Mouse (Mus musculus) embryonic facial prominence, embryonic 15.5 days (tissue): Measurements from ENCODE around the gene Ulk2. TPM values are rescaled to one million over a fixed set of nuclear protein-coding genes. Genes with fewer than 3 reads are reported as not detected.

Source experiments
- ATAC-seq: fragments of 200-750 bp; cut with Nextera tagmentation; 2 replicates; pipeline ENCODE4 v1.8.0; 2017; ENCODE audit warnings: low read depth, moderate TSS enrichment; ENCODE audit not compliant: insufficient number of reproducible peaks, low FRiP score, low TSS enrichment
- H3K27ac ChIP-seq: fragments of 300-500 bp; sonication (generic); replicated peaks from 2 replicates; pipeline ENCODE4 v1.5.1; 2015; ENCODE audit warnings: mild to moderate bottlenecking, inconsistent platforms
- H3K27me3 ChIP-seq: fragments of 300-500 bp; sonication (generic); 2 replicates; pipeline ENCODE4 v1.6.1; 2015; ENCODE audit warnings: inconsistent platforms
- H3K36me3 ChIP-seq: fragments of 300-500 bp; sonication (generic); 2 replicates; pipeline ENCODE4 v1.6.1; 2015; ENCODE audit warnings: mild to moderate bottlenecking, inconsistent platforms
- H3K4me1 ChIP-seq: fragments of 300-500 bp; sonication (generic); 2 replicates; pipeline ENCODE4 v1.6.1; 2015; ENCODE audit warnings: inconsistent platforms
- H3K4me2 ChIP-seq: fragments of 300-500 bp; sonication (generic); replicated peaks from 2 replicates; pipeline ENCODE4 v1.6.1; 2015; ENCODE audit warnings: mild to moderate bottlenecking, inconsistent platforms
- H3K4me3 ChIP-seq: fragments of 300-500 bp; sonication (generic); replicated peaks from 2 replicates; pipeline ENCODE4 v1.5.1; 2015; ENCODE audit warnings: mild to moderate bottlenecking, inconsistent platforms
- H3K9ac ChIP-seq: fragments of 300-500 bp; sonication (generic); 2 replicates; pipeline ENCODE4 v1.6.1; 2015; ENCODE audit warnings: inconsistent platforms
- H3K9me3 ChIP-seq: fragments of 300-500 bp; sonication (generic); replicated peaks from 2 replicates; pipeline ENCODE4 v1.6.1; 2016; ENCODE audit warnings: inconsistent platforms
- WGBS: fragments of 180-500 bp; shearing (Covaris S2); methylation state at CpG from one replicate; pipeline ENCODE4 v1.1.7; 2015; 5-methylcytosine and 5-hydroxymethylcytosine counted together
- polyA plus RNA-seq: library from polyadenylated mRNA; unstranded; fragments of >200 nt; fragmentation: Nextera tagmentation; extraction: Ambion mirVana; gene quantifications from 2 replicates; pipeline ENCODE4 v1.2.1, GENCODE M21; 2015

Ulk2 gene
- polyA plus RNA-seq: 15.5 and 16.5 TPM in 2 replicates

DNA sequence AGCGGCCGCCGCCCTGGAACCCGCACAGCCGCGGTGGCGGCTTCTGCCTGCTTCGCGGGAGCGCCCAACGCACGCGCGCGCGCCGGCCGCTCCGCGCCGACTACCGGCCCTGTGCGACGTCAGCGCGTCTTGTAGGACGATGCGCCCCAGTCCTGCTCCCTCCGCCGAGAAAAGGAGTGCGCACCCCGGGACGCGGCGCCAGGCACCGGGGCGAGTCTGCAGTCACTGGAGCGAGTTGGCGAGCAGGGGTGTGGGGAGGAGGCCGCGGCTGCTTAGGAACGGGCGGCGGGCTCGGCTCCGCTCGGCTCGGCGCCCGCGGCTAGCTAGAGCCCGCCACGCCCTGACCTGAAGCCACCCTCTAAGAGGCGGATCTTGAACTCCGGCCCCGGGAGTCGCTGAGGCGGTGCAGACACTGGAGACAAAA, at the start of gene Ulk2:
Gene Ulk2, minus strand, starts transcription at position 86 of the 424 bp plus-strand sequence.
- Histone ChIP-seq H3K9ac (peak within 1 kb of the TSS; percentile 97), H3K4me2 (peak within 1 kb of the TSS; percentile 81), H3K36me3 (no peaks in the 10 kb centered on the region), H3K27me3 (no peaks in the 10 kb centered on the region), H3K4me3 (peak within 1 kb of the TSS; percentile 94), H3K4me1 (no peaks in the 10 kb centered on the region), H3K9me3 (no peaks in the 10 kb centered on the region), H3K27ac (peak within 1 kb of the TSS; percentile 88)
- WGBS: under 1% methylated on average over 58 of the region's 58 CpGs
- ATAC-seq: peak; percentile 91

DNA sequence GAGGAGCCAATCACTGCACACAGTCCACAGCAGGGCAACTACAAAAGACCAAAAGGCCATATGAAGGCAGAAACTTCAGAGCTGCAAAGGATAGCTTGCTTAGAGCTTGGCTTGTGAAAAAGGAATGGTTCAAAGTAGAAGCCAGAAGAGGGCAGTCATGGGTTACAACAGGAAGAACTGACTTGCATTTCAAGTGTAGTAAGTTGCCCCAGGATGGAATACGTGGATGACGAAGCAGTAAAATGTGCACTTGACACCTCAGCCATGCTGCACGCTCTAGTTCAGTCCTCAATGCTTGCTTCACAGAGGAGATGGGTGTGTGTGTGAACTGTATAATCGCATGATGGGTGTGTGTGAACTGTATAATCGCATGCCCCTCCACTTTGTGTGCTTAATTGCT, 27.3 kb upstream of the Ulk2 start:
- Histone ChIP-seq H3K4me1 (no peaks in the 10 kb centered on the region), H3K4me3 (no peak overlapping the region), H3K9me3 (no peaks in the 10 kb centered on the region), H3K9ac (no peak overlapping the region), H3K4me2 (no peak overlapping the region), H3K27ac (no peak overlapping the region), H3K36me3 (peaks cover 41% of the 10 kb centered on the region), H3K27me3 (no peaks in the 10 kb centered on the region)
- no peak for ATAC-seq
- 72% methylated on average over 5 of the region's 5 CpGs for WGBS

DNA sequence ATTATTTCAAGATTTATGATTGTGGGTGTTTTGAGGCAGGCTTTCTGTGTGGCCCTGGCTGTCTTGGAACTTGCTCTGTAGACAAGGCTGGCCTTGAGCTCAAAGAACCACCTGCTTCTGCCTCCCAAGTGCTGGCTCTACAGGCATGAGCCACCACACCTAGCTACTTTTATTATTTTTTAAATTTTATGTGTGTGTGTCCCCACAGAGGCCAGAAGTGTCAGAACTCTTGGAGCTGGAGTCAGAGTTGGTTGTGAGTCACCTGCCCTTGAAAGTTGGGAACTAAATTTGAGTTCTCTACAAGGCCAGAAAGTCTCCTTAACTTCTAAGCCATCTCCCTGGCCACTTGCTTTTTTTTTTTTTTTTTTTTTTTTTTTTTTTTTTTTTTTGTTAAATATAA, 25.0 kb upstream of the Ulk2 start:
- no peak overlapping the region for H3K27ac ChIP-seq
- no peak overlapping the region for H3K4me2 ChIP-seq
- no peaks in the 10 kb centered on the region for H3K4me1 ChIP-seq
- no peaks in the 10 kb centered on the region for H3K27me3 ChIP-seq
- peaks cover 52% of the 10 kb centered on the region for H3K36me3 ChIP-seq
- H3K9ac ChIP-seq: no peak overlapping the region
- H3K9me3 ChIP-seq: no peaks in the 10 kb centered on the region
- H3K4me3 ChIP-seq: no peak overlapping the region
- no peak for ATAC-seq

DNA sequence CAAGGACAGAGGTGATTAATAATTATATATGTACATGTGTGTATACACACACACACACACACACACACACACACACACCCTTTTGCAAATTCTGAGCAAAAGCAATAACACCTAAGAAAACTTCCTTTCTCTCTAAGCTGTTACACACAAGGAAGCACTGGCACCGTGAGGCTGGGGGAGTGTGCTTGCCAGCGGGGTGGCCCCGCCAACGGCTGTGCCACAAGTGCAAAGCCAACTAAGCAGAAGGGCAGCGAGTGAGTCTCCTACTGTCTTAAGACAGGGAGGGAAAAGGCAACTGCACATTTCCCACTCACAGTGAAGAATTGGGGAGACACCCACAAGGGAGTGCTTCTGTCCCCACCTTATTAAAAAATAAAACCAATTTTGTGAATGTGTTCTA, 17.0 kb upstream of the Ulk2 start:
- no peaks in the 10 kb centered on the region for H3K9me3 ChIP-seq
- H3K4me2 ChIP-seq: no peak overlapping the region
- no peak overlapping the region for H3K27ac ChIP-seq
- H3K4me1 ChIP-seq: no peaks in the 10 kb centered on the region
- H3K27me3 ChIP-seq: no peaks in the 10 kb centered on the region
- no peak for ATAC-seq
- no peak overlapping the region for H3K4me3 ChIP-seq
- H3K36me3 ChIP-seq: peaks cover 66% of the 10 kb centered on the region
- no peak overlapping the region for H3K9ac ChIP-seq
- 95% methylated on average over 5 of the region's 5 CpGs for WGBS

DNA sequence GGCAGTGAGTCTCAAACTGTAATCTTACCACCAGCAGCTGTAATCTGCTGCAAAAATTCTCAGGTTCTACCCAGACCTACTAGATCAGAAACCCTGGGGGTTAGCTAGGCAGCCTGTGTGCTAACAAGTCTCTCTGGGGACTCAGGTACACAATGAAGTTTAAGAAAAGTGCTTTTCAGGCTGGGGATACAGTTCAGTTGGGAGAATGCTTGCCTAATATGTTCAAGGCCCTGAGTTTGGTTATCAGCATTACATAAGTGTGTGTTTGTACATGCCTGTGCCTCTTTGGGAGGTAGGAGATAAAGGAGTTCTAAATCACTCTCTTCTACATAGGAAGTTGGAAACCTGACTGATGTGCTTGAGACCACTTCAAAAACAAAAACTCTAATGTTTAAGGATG, 12.0 kb upstream of the Ulk2 start:
- Histone ChIP-seq H3K4me1 (no peaks in the 10 kb centered on the region), H3K27ac (no peak overlapping the region), H3K36me3 (peaks cover 27% of the 10 kb centered on the region), H3K4me2 (no peak overlapping the region), H3K9ac (no peak overlapping the region), H3K9me3 (no peaks in the 10 kb centered on the region), H3K27me3 (no peaks in the 10 kb centered on the region), H3K4me3 (no peak overlapping the region)
- ATAC-seq: no peak

DNA sequence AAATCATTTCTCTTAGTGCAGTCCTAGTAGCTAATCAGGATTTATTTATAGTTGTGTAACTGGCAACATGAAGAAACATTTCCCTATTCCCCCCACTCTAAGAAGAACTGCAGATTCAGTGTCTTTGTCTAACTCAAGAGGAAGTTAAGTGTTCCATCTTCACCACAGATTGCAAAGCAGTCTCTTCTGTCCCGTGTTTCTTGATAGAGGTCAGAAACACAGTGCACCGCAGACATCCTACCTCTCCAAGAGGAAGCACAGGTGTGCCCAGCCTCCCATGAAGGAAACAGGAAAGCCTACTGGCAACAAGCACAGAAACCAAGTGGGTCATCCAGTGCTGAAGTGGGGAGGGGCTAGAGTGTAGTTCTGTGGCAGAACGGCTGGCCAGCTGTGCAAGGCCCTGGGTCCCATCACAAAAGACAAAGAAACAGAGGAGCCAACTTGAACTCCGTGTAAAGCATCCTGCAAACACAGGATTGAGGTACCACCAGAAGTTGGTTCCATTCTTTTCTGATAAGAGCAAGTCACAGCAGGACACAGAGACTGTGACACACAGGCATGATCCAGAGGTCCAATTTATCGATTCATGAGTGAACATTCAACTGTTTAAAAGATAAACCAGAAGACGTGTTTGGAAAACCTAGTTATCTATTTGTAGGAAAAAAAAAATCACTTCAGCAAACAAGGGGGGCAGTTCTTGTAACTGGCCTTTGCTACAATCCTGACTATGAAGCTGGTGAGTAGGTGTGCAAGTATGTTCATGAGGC, 7.1 kb upstream of the Ulk2 start:
- Histone ChIP-seq H3K4me2 (no peak overlapping the region), H3K9ac (no peak overlapping the region), H3K27me3 (no peaks in the 10 kb centered on the region), H3K9me3 (no peaks in the 10 kb centered on the region), H3K36me3 (no peaks in the 10 kb centered on the region), H3K4me3 (no peak overlapping the region), H3K27ac (no peak overlapping the region), H3K4me1 (no peaks in the 10 kb centered on the region)
- WGBS: 73% methylated on average over 6 of the region's 6 CpGs
- ATAC-seq: no peak

DNA sequence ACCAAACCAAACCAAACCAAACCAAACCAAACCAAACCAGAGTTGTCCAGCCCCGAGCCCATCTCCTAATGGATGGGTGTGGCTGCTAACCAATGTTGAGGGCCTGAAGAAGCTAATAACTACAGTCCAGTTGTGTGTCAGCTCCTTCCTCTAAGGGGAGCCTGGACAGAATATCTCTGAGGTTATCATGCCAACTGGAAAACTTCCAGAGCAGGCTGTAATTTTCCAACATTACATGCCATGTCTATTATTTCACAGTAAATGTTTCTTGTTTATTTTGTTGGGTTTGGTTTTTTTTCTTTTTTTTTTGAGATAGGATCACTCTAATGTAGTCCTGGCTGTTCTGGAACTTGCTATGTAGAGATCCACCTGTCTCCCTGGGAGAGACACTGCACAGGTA, 4.4 kb upstream of the Ulk2 start:
- Histone ChIP-seq H3K27ac (no peak overlapping the region), H3K27me3 (no peaks in the 10 kb centered on the region), H3K4me2 (no peak overlapping the region), H3K36me3 (no peaks in the 10 kb centered on the region), H3K9me3 (no peaks in the 10 kb centered on the region), H3K9ac (no peak overlapping the region), H3K4me1 (no peaks in the 10 kb centered on the region), H3K4me3 (no peak overlapping the region)
- WGBS: 69% methylated on average over 1 of the region's 1 CpGs
- ATAC-seq: no peak

DNA sequence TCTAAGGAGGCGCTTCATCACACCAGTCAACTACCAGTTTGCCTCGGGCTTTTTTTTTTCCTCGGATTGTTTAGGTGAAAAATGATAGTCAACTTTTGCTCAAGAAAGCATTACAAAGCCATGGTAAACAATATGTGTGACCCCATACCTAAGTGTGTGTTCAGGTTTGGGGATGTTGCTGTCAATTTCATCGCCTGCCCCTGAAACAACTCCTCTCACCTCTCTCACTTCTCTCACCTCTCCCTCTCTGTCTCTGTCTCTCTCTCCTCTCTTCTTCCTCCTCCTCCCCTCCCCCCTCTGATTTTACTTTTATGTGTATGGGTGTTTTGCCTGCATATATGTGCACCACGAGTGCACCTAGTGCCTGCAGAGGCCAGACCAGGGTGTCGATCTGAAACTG, 666 bp upstream of the Ulk2 start:
- Histone ChIP-seq H3K9me3 (no peaks in the 10 kb centered on the region), H3K27me3 (no peaks in the 10 kb centered on the region), H3K36me3 (no peaks in the 10 kb centered on the region), H3K27ac (no peak overlapping the region), H3K4me1 (no peaks in the 10 kb centered on the region), H3K4me3 (peak overlapping the region; percentile 94), H3K9ac (peak overlapping the region; percentile 97), H3K4me2 (peak overlapping the region; percentile 81)
- 42% methylated on average over 6 of the region's 6 CpGs for WGBS
- no peak for ATAC-seq

DNA sequence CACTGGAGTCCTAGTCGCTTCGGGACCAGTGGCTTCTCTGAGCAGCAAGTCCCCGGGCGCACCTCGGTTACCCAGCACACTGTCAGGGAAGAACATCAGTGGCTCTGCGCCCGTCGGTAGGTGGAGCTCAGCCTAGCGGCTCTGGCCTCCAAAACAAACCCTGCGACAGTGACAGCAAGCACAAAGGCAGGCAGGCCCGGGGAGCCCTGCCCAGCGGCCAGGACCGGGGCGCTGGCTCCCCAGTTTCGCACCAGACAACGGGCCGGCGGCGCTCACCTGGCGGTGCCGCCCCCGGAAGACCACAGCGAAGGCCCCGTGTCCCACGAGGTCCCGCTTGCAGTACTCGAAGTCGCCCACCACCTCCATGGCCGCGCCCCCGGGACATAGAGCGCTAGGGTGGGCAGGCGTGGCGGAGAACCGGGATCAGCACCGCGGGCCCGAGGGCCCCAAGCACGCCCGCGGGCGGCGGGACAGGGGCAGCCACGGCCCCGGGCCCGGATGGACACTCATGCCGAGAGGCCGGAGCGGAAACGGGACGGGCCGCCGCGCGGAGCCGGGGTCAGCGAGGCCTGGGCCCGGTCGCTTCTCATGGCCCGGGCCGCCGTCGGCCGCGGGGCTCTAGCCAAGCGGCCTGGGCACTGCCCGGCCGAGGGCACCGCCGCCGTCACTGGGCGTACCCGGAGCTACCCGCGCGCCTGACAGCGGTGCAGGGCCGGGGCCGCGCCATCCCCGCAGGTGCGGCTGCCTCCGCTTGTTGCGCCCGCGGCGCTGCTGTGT, 474 bp downstream of the Ulk2 start:
- Histone ChIP-seq H3K4me3 (peak overlapping the region; percentile 94), H3K4me1 (no peaks in the 10 kb centered on the region), H3K4me2 (peak overlapping the region; percentile 81), H3K9ac (peak overlapping the region; percentile 97), H3K27me3 (no peaks in the 10 kb centered on the region), H3K27ac (peak overlapping the region; percentile 88), H3K9me3 (no peaks in the 10 kb centered on the region), H3K36me3 (no peaks in the 10 kb centered on the region)
- WGBS: under 1% methylated on average over 73 of the region's 87 CpGs
- ATAC-seq: peak; percentile 81

DNA sequence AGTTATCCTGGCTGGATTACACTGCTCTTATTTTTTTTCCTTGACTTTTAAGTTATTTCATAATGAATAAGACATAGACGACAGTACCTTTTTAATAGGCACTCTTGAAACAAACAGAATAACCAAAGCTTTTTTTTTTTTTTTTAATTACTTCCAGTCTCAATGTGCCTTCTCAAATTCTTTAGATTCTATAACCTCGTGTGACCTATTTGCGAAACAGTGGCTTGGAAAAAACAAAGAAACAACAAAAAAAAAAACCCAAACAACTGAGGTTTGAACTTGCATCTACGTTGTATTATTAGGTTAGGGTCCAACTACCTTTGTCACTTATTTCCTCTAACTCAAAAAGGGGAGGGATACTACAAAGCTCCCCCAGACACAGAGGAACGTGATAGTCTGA, 1.2 kb downstream of the Ulk2 start:
- no peaks in the 10 kb centered on the region for H3K27me3 ChIP-seq
- ATAC-seq: no peak
- H3K9me3 ChIP-seq: no peaks in the 10 kb centered on the region
- H3K27ac ChIP-seq: no peak overlapping the region; the same call in 1 of the 2 replicates
- H3K9ac ChIP-seq: peak overlapping the region; percentile 97
- H3K36me3 ChIP-seq: no peaks in the 10 kb centered on the region
- peak overlapping the region; percentile 94 for H3K4me3 ChIP-seq
- WGBS: 7% methylated on average over 5 of the region's 5 CpGs
- no peaks in the 10 kb centered on the region for H3K4me1 ChIP-seq
- peak overlapping the region; percentile 81 for H3K4me2 ChIP-seq

DNA sequence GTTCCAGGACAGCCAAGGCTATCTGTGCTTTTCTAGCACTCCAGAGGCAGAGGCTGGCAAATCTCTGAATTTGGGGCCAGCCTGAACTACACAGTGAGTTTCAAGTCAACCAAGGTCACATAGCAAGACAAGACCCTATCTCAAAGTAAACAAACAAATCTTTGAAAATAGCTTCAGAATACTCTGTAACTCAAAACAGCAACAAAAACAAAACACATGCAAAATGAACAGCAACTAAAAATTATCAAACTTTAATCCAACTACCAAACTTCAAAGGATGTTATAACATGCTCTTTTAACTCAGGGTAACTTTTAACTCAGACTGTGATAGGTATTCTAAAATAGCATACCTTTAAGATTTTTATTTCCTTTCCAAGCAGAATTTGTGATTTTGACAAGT, 2.0 kb downstream of the Ulk2 start:
- ATAC-seq: no peak
- no peaks in the 10 kb centered on the region for H3K4me1 ChIP-seq
- no peak overlapping the region for H3K4me3 ChIP-seq
- H3K27ac ChIP-seq: no peak overlapping the region
- H3K9ac ChIP-seq: no peak overlapping the region
- H3K36me3 ChIP-seq: no peaks in the 10 kb centered on the region
- no peak overlapping the region for H3K4me2 ChIP-seq
- no peaks in the 10 kb centered on the region for H3K27me3 ChIP-seq
- no peaks in the 10 kb centered on the region for H3K9me3 ChIP-seq
